Mouse (Mus musculus): Measurements from ENCODE around the gene Gm12258.

DNA sequence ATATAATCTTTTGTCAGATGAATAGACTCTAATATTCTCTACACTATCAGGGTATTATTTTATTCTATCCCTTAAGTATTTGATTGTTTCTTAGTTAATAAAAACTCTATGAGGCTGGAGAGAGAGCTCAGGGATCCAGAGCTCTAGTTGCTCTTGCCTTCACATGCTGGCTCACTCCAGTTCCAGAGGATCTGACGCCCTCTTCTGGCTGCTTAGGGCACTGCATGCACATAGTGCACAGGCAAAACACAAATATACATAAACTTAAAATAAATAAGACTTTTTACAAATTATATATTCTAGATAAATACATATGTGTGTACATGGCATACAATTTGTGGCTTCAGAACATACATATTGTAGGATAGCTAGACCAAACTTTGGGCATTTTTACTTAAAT lies 35.0 kb upstream of the Gm12258 start:
- TF ChIP-seq POLR2A (IDR thresholded peaks at IDR 0.05; ENCODE audit: low read depth, low read length) = no peak
- no peak for TF ChIP-seq CTCF (IDR thresholded peaks at IDR 0.05; ENCODE audit: borderline replicate concordance, insufficient read depth, low read length)

All from embryonic fibroblast, embryonic 13.5 days (primary cell).